Mouse (Mus musculus) G1E (cell line): ENCODE measurements around the gene Fbxo22.

Experiments
- CTCF ChIP-seq: IDR thresholded peaks from 2 replicates; pipeline ENCODE4 v1.5.1; 2012; ENCODE audit warnings: low read depth, low read length, inconsistent platforms, mixed read lengths
- POLR2AphosphoS5 ChIP-seq: IDR thresholded peaks from 2 replicates; pipeline ENCODE4 v1.6.1; 2012; ENCODE audit warnings: low read depth, low read length, inconsistent platforms; ENCODE audit not compliant: insufficient replicate concordance
- TAL1 ChIP-seq: conservative IDR thresholded peaks from 2 replicates; pipeline ENCODE4 v1.6.1; 2012; ENCODE audit warnings: low read depth, low read length, inconsistent platforms, mixed read lengths

GRCm38 (mm10) chr9:55231544-55231943 lies 22.8 kb downstream of the Fbxo22 start:
- TF ChIP-seq CTCF: no peak
- TF ChIP-seq POLR2AphosphoS5: no peak
- TF ChIP-seq TAL1: no peak
